Comparison of ENCODE assay signal across 28 mouse cellular contexts in genomic region chr1:87909565-87909964, GRCm38 (mm10). TPM values are rescaled to one million over a fixed set of nuclear protein-coding genes. Genes with fewer than 3 reads are reported as not detected.
A peak's percentile ranks its signal among the peaks of the same experiment; 100 is the strongest.
DNase-seq lines count a peak whose midpoint lies in the region; ATAC-seq and TF ChIP-seq lines count a peak whose summit lies in the region.
"Had no signal": no experiment of that assay in that cellular context is flagged by ENCODE, and none has a peak within 500 bp of the region (broad histone marks: within the 10 kb centered on the region; RNA-seq: fewer than 3 reads in every experiment).

No protein-coding gene starts in this region.

- H3K4me2 ChIP-seq in intestine, embryonic 16.5 days (ENCODE audit: low read depth, low read length), result peak overlapping the region; percentile 38; the same call in 1 of the 2 replicates
- H3K4me2 ChIP-seq: embryonic facial prominence, embryonic 13.5 days; forebrain, embryonic 15.5 days; heart, embryonic 13.5 days; hindbrain, embryonic 14.5 days; limb, embryonic 13.5 days had no signal

- no peaks in the 10 kb centered on the region; the same call in 1 of the 2 replicates for H3K79me2 ChIP-seq in MEL (ENCODE audit: control insufficient read depth, insufficient read depth, low read length, poor library complexity)

- H3K4me3 ChIP-seq in G1E (ENCODE audit: low read depth, low read length) (no peak overlapping the region), MEL (ENCODE audit: control insufficient read depth in 1 of 2, insufficient read depth in 1 of 2, low read depth in 2 of 2, low read length in 2 of 2) (no peak overlapping the region)
- no peak overlapping the region for H3K4me3 ChIP-seq in intestine, embryonic 16.5 days (ENCODE audit: low read length)
- peak overlapping the region; percentile 60; the same call in 1 of the 2 replicates for H3K4me3 ChIP-seq in small intestine, adult 2 months (ENCODE audit: low read depth, low read length)
- H3K4me3 ChIP-seq: embryonic facial prominence, embryonic 13.5 days; forebrain, embryonic 10.5 days; forebrain, embryonic 15.5 days; gastrocnemius, adult 2 months; heart, adult 2 months; heart, embryonic 13.5 days; layer of hippocampus, adult 2 months; left cerebral cortex, adult 2 months; limb, embryonic 13.5 days had no signal

- no peak overlapping the region for H3K9ac ChIP-seq in MEL (ENCODE audit: control insufficient read depth, low read depth, low read length, poor library complexity, severe bottlenecking)
- H3K9ac ChIP-seq in intestine, embryonic 16.5 days (ENCODE audit: low read depth, low read length), result no peak overlapping the region
- H3K9ac ChIP-seq: embryonic facial prominence, embryonic 13.5 days; forebrain, embryonic 15.5 days; heart, embryonic 13.5 days; hindbrain, embryonic 14.5 days; limb, embryonic 13.5 days had no signal

- H3K27ac ChIP-seq in MEL (ENCODE audit: control insufficient read depth, low read depth, low read length), result peak overlapping the region; percentile 20
- H3K27ac ChIP-seq in intestine, embryonic 16.5 days (ENCODE audit: low read length), result peak overlapping the region; percentile 93
- peak overlapping the region; percentile 94 for H3K27ac ChIP-seq in small intestine, adult 2 months (ENCODE audit: insufficient read depth, low read depth, low read length)
- H3K27ac ChIP-seq: embryonic facial prominence, embryonic 13.5 days; forebrain, embryonic 10.5 days; forebrain, embryonic 15.5 days; gastrocnemius, adult 2 months; heart, adult 2 months; heart, embryonic 13.5 days; hindbrain, embryonic 14.5 days; layer of hippocampus, adult 2 months; left cerebral cortex, adult 2 months; limb, embryonic 13.5 days had no signal

- ATAC-seq in G1E (ENCODE audit: extremely low read depth, insufficient number of reproducible peaks, low FRiP score, poor library complexity, severe bottlenecking), result peak; percentile 57
- ATAC-seq in intestine, embryonic 16.5 days, result peak; percentile 57
- ATAC-seq: forebrain, embryonic 15.5 days; lung, postnatal 0 days had no signal

- DNase-seq in G1E (ENCODE audit: low spot score), result no peak
- peak; percentile 34 for DNase-seq in MEL (ENCODE audit: low read depth, low spot score)
- DNase-seq in left cerebral cortex, postnatal 4 days, result no peak
- no peak for DNase-seq in right cerebral cortex, postnatal 36 days (ENCODE audit: low spot score in 2 of 2)
- no peak for DNase-seq in adrenal gland, postnatal 25 days
- DNase-seq: cerebellum, adult 18-20 months; gastrocnemius, adult 2 months; gastrocnemius, postnatal 36 days; heart, adult 2 months; heart, postnatal 10 days; kidney, adult 2 months; kidney, postnatal 36 days; lung, adult 18-20 months; lung, postnatal 4 days; midbrain, embryonic 14.5 days; right cerebral cortex, postnatal 25 days; thymus, postnatal 4 days had no signal

- H3K27me3 ChIP-seq in G1E (ENCODE audit: insufficient read depth, low read length) (no peaks in the 10 kb centered on the region), MEL (ENCODE audit: control insufficient read depth in 1 of 2, insufficient read depth in 2 of 2, low read length in 2 of 2) (no peaks in the 10 kb centered on the region)
- no peaks in the 10 kb centered on the region for H3K27me3 ChIP-seq in intestine, embryonic 16.5 days (replicated peaks; ENCODE audit: control insufficient read depth, insufficient read depth, low read length)
- H3K27me3 ChIP-seq in small intestine, adult 2 months (ENCODE audit: control insufficient read depth, insufficient read depth, low read length), result no peaks in the 10 kb centered on the region
- H3K27me3 ChIP-seq: embryonic facial prominence, embryonic 13.5 days; forebrain, embryonic 15.5 days; heart, embryonic 13.5 days; limb, embryonic 13.5 days had no signal

- peaks cover 57% of the 10 kb centered on the region for H3K36me3 ChIP-seq in G1E (replicated peaks)
- H3K36me3 ChIP-seq in MEL (ENCODE audit: control insufficient read depth in 1 of 2, insufficient read depth in 2 of 2, low read length in 2 of 2), result peaks cover 3 to 24% of the 10 kb centered on the region in 2 experiments
- H3K36me3 ChIP-seq in intestine, embryonic 16.5 days (ENCODE audit: control insufficient read depth, insufficient read depth, low read length), result no peaks in the 10 kb centered on the region
- peaks cover 2% of the 10 kb centered on the region for H3K36me3 ChIP-seq in small intestine, adult 2 months (ENCODE audit: control insufficient read depth, insufficient read depth, low read length)
- H3K36me3 ChIP-seq: forebrain, embryonic 15.5 days had no signal

- H3K4me1 ChIP-seq in G1E (ENCODE audit: insufficient read depth, low read depth, low read length) (peaks cover 79% of the 10 kb centered on the region), MEL (ENCODE audit: control insufficient read depth in 1 of 2, insufficient read depth in 2 of 2, low read length in 2 of 2) (peaks cover 14 to 18% of the 10 kb centered on the region in 2 experiments)
- peaks cover 28% of the 10 kb centered on the region for H3K4me1 ChIP-seq in intestine, embryonic 16.5 days (ENCODE audit: control insufficient read depth, insufficient read depth, low read length)
- peaks cover 19% of the 10 kb centered on the region for H3K4me1 ChIP-seq in small intestine, adult 2 months (ENCODE audit: control insufficient read depth, insufficient read depth, insufficient read length, low read length)
- H3K4me1 ChIP-seq: embryonic facial prominence, embryonic 13.5 days; forebrain, embryonic 10.5 days; forebrain, embryonic 15.5 days had no signal

- H3K9me3 ChIP-seq in G1E (replicated peaks), result no peaks in the 10 kb centered on the region
- H3K9me3 ChIP-seq in MEL (replicated peaks; ENCODE audit: insufficient read depth, low read length), result no peaks in the 10 kb centered on the region
- no peaks in the 10 kb centered on the region for H3K9me3 ChIP-seq in intestine, embryonic 16.5 days (ENCODE audit: control insufficient read depth, low read length)
- H3K9me3 ChIP-seq: embryonic facial prominence, embryonic 13.5 days; forebrain, embryonic 10.5 days; forebrain, embryonic 15.5 days; heart, embryonic 13.5 days; limb, embryonic 13.5 days had no signal

- intact Hi-C loops in left cerebral cortex, postnatal 4 days (cut with DNase I), result no loop called here

- TF ChIP-seq EP300 in MEL (IDR thresholded peaks at IDR 0.05; ENCODE audit: low read depth in 1 of 2, low read length in 2 of 2), result peak; percentile 51 to 77

- no peak for TF ChIP-seq POLR2A in MEL (IDR thresholded peaks at IDR 0.05; ENCODE audit: control insufficient read depth in 1 of 2, insufficient read depth in 1 of 2, low read depth in 1 of 2, low read length in 2 of 2, poor library complexity in 1 of 2)
- no peak for TF ChIP-seq POLR2A in small intestine, adult 2 months (IDR thresholded peaks at IDR 0.05; ENCODE audit: low read depth, low read length)

- TF ChIP-seq CTCF in G1E (IDR thresholded peaks at IDR 0.05; ENCODE audit: low read depth, low read length) (no peak), MEL (IDR thresholded peaks at IDR 0.05 in 2 of 3, conservative IDR thresholded peaks at IDR 0.05 in 1 of 3; ENCODE audit: control insufficient read depth in 1 of 3, insufficient read depth in 1 of 3, low read depth in 2 of 3, low read length in 3 of 3, poor library complexity in 1 of 3, severe bottlenecking in 1 of 3) (no peak)
- TF ChIP-seq CTCF in small intestine, adult 2 months (IDR thresholded peaks at IDR 0.05; ENCODE audit: extremely low read depth, insufficient read length, insufficient replicate concordance, low read depth, low read length), result no peak

- TF ChIP-seq RAD21 in MEL (IDR thresholded peaks at IDR 0.05; ENCODE audit: low read depth, low read length), result no peak

TF ChIP-seq in MEL, 35 proteins besides CTCF, POLR2A, EP300 and RAD21:
- TF ChIP-seq TCF12 (IDR thresholded peaks at IDR 0.05; ENCODE audit: low read depth, low read length) (peak; percentile 64; the same call in 1 of the 2 replicates), JUND (IDR thresholded peaks at IDR 0.05; ENCODE audit: low read depth, low read length) (no peak), GATA1 (IDR thresholded peaks at IDR 0.05; ENCODE audit: low read depth, low read length) (peak; percentile 80), ETS1 (IDR thresholded peaks at IDR 0.05; ENCODE audit: low read depth, low read length) (peak; percentile 39; the same call in 1 of the 2 replicates), ZNF384 (IDR thresholded peaks at IDR 0.05; ENCODE audit: low read depth, low read length) (no peak), RCOR1 (IDR thresholded peaks at IDR 0.05; ENCODE audit: low read depth, low read length) (peak; percentile 58; the same call in 1 of the 2 replicates), BHLHE40 (IDR thresholded peaks at IDR 0.05; ENCODE audit: borderline replicate concordance, low read depth, low read length) (no peak)

RNA-seq across cellular contexts. Expression of gene Dgkd, which starts 56.5 kb away (rescaled TPM):
- total RNA-seq in G1E (2014; fragmentation: Nextera tagmentation) (58.8 and 61.5 TPM in 2 replicates), G1E (2017) (57.3 and 60.6 TPM in 2 replicates), MEL (2012; rRNA removed) (29.5 and 31.8 TPM in 2 replicates)
- polyA plus RNA-seq in G1E (2012) (15.2 and 20.2 TPM in 2 replicates), MEL (2012; ENCODE audit: insufficient read depth in 1 of 2, insufficient read length in 2 of 2, low read depth in 1 of 2, low replicate concordance in 2 of 2, missing spikeins in 1 of 2) (100 to 1,000 TPM in 1 of 2 experiments, 10 to 100 TPM in 1; 39.5 to 135 TPM)
- 24.0 and 26.9 TPM in 2 replicates for polyA plus RNA-seq in intestine, embryonic 16.5 days (2015; fragmentation: Nextera tagmentation; extraction: Ambion mirVana)
- 21.5 and 47.1 TPM in 2 replicates for polyA plus RNA-seq in small intestine, adult 2 months (2012; rRNA removed)
- 100 to 1,000 TPM; 132 to 138 TPM for total RNA-seq in left cerebral cortex, postnatal 4 days (2021)
- total RNA-seq in adrenal gland, postnatal 25 days (2021), result 54.7 and 62.5 TPM in 2 replicates

Comparison
In these comparisons a context has a peak if more than half of its experiments do, and no peak if none do; other contexts are left out.
1. H3K27ac ChIP-seq: peak in every context shown above with its lines; median percentile 94 in small intestine, adult 2 months; 93 in intestine, embryonic 16.5 days; 20 in MEL.